Mouse (Mus musculus): ENCODE results near the gene Tgm4.

GRCm38 (mm10) chr9:123047665-123048064, 13.1 kb downstream of the Tgm4 start:
- TF ChIP-seq CTCF (IDR thresholded peaks at IDR 0.05; ENCODE audit: borderline replicate concordance, extremely low read depth, insufficient read depth, insufficient read length) (no peak), POLR2A (IDR thresholded peaks at IDR 0.05; ENCODE audit: borderline replicate concordance, extremely low read depth, insufficient read depth, insufficient read length, poor library complexity, severe bottlenecking) (no peak)
